Mouse (Mus musculus): ENCODE data around the gene Vamp4. TPM values are rescaled to one million over a fixed set of nuclear protein-coding genes. Genes with fewer than 3 reads are reported as not detected.
A peak's percentile ranks its signal among the peaks of the same experiment; 100 is the strongest.

The Vamp4 gene
- total RNA-seq (2021) = 10 to 100 TPM; 97.6 to 98.3 TPM
- long read RNA-seq, experiment 1, transcript Vamp4-203 (8 exons, 2,752 nt) = minor isoform, 21 of 126 reads
- long read RNA-seq, experiment 1, transcript Vamp4-204 (8 exons, 1,461 nt) = major isoform, 90 of 126 reads
- long read RNA-seq, experiment 1, partial matches to known transcripts = 9 of 126 reads
- long read RNA-seq, experiment 1, other reads (novel, unspliced or antisense) = 5 of 126 reads
- long read RNA-seq, experiment 2, transcript Vamp4-204 (8 exons, 1,461 nt) = major isoform, 79 of 115 reads
- long read RNA-seq, experiment 2, transcript Vamp4-203 (8 exons, 2,752 nt) = minor isoform, 23 of 115 reads
- long read RNA-seq, experiment 2, partial matches to known transcripts = 2 of 115 reads
- long read RNA-seq, experiment 2, other reads (novel, unspliced or antisense) = 10 of 115 reads

GRCm38 (mm10) chr1:162570260-162570748, at the start of gene Vamp4:
Vamp4 (plus strand) TSS chr1:162570515.
- intact Hi-C loops (cut with DNase I) = no loop called here

GRCm38 (mm10) chr1:162529651-162530050, 40.7 kb upstream of the Vamp4 start:
- DNase-seq (ENCODE audit: low spot score in 2 of 2) = peak; percentile 33 to 49
- intact Hi-C loops (cut with DNase I) = loop anchor here (1.0 kb wide), 1 partner anchor 170 kb away; no protein-coding TSS in a partner anchor

More at GRCm38 (mm10) chr1:162570260-162570748, at the start of gene Vamp4:
- peak; percentile 89 to 94 for DNase-seq (ENCODE audit: low spot score in 2 of 2)

- no peak for DNase-seq (ENCODE audit: low spot score in 2 of 2)
- intact Hi-C loops (cut with DNase I) = no loop called here
These were observed 39.6 kb upstream of the Vamp4 start for GRCm38 (mm10) chr1:162530666-162531065.

- DNase-seq (ENCODE audit: low spot score in 2 of 2) = no peak
- intact Hi-C loops (cut with DNase I) = no loop called here
These were observed 38.7 kb upstream of the Vamp4 start for GRCm38 (mm10) chr1:162531584-162531983.

GRCm38 (mm10) chr1:162532330-162532729, 38.0 kb upstream of the Vamp4 start:
- DNase-seq (ENCODE audit: low spot score in 2 of 2) = no peak

GRCm38 (mm10) chr1:162533766-162534560, 36.4 kb upstream of the Vamp4 start:
- intact Hi-C loops (cut with DNase I) = no loop called here

More at GRCm38 (mm10) chr1:162532330-162532729, 38.0 kb upstream of the Vamp4 start:
- intact Hi-C loops (cut with DNase I) = no loop called here

GRCm38 (mm10) chr1:162543231-162543630, 27.1 kb upstream of the Vamp4 start:
- intact Hi-C loops (cut with DNase I) = no loop called here
- DNase-seq (ENCODE audit: low spot score in 2 of 2) = no peak

More at GRCm38 (mm10) chr1:162533766-162534560, 36.4 kb upstream of the Vamp4 start:
- DNase-seq (ENCODE audit: low spot score in 2 of 2) = no peak

- intact Hi-C loops (cut with DNase I) = no loop called here
- DNase-seq (ENCODE audit: low spot score in 2 of 2) = no peak
These were observed 22.7 kb upstream of the Vamp4 start for GRCm38 (mm10) chr1:162547607-162548006.

- peak; percentile 90 to 91 for DNase-seq (ENCODE audit: low spot score in 2 of 2)
- intact Hi-C loops (cut with DNase I) = no loop called here
These were observed 22.0 kb upstream of the Vamp4 start, which contains the start of gene Mettl13 for GRCm38 (mm10) chr1:162548016-162548916. Mettl13 (minus strand) TSS chr1:162548551.

- intact Hi-C loops (cut with DNase I) = no loop called here
- no peak for DNase-seq (ENCODE audit: low spot score in 2 of 2)
These were observed 21.2 kb upstream of the Vamp4 start for GRCm38 (mm10) chr1:162548917-162549613.

- DNase-seq (ENCODE audit: low spot score in 2 of 2) = no peak
- intact Hi-C loops (cut with DNase I) = loop anchor here (5.0 kb wide), 1 partner anchor 118 kb away; no protein-coding TSS in a partner anchor
These were observed 20.6 kb upstream of the Vamp4 start for GRCm38 (mm10) chr1:162549615-162550283.

GRCm38 (mm10) chr1:162552956-162553355, 17.4 kb upstream of the Vamp4 start:
- no peak for DNase-seq (ENCODE audit: low spot score in 2 of 2)
- intact Hi-C loops (cut with DNase I) = loop anchor here (5.0 kb wide), 1 partner anchor 114 kb away; no protein-coding TSS in a partner anchor

GRCm38 (mm10) chr1:162554193-162554592, 16.1 kb upstream of the Vamp4 start:
- intact Hi-C loops (cut with DNase I) = loop anchor here (5.0 kb wide), 1 partner anchor 113 kb away; no protein-coding TSS in a partner anchor
- DNase-seq (ENCODE audit: low spot score in 2 of 2) = no peak

- intact Hi-C loops (cut with DNase I) = no loop called here
- DNase-seq (ENCODE audit: low spot score in 2 of 2) = no peak
These were observed 7.1 kb upstream of the Vamp4 start for GRCm38 (mm10) chr1:162563236-162563635.

GRCm38 (mm10) chr1:162564992-162565391, 5.3 kb upstream of the Vamp4 start:
- DNase-seq (ENCODE audit: low spot score in 2 of 2) = no peak
- intact Hi-C loops (cut with DNase I) = no loop called here

- intact Hi-C loops (cut with DNase I) = no loop called here
- no peak for DNase-seq (ENCODE audit: low spot score in 2 of 2)
These were observed 3.0 kb upstream of the Vamp4 start for GRCm38 (mm10) chr1:162567351-162567750.

- intact Hi-C loops (cut with DNase I) = no loop called here
These were observed 751 bp downstream of the Vamp4 start for GRCm38 (mm10) chr1:162570931-162571601.

More at GRCm38 (mm10) chr1:162570931-162571601, 751 bp downstream of the Vamp4 start:
- peak; percentile 64 for DNase-seq (ENCODE audit: low spot score in 2 of 2)
